Mouse (Mus musculus): ENCODE data around the gene Cldn14. TPM values are rescaled to one million over a fixed set of nuclear protein-coding genes. Genes with fewer than 3 reads are reported as not detected.

Gene Cldn14
- polyA plus RNA-seq, 1 experiment from 2014 or later, result 0.61 TPM

DNA sequence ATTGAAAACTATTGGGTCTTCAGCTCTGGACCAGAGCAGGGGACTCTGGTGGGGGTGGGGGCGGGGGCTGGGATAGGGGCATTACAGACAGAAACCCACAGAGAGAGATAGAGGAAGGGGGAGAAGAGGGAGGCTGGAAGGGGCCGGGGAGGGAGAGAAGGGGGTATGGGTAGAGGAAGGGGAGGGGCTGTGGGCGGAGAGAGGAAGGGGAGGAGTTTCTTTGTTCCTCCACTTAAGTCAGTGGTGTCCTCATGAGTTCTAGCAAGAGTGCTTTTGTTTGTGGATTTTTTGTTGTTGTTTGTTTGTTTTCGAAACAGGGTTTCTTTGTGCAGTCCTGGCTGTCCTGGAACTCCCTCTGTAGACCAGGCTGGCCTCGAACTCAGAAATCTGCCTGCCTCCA is 35.1 kb downstream of the Cldn14 start:
- Histone ChIP-seq H3K36me3 (ENCODE audit: control insufficient read depth, insufficient read depth, low read length) (no peaks in the 10 kb centered on the region), H3K4me1 (ENCODE audit: control insufficient read depth, insufficient read depth, low read length) (no peaks in the 10 kb centered on the region), H3K9me3 (ENCODE audit: control insufficient read depth, low read length) (no peaks in the 10 kb centered on the region), H3K4me3 (ENCODE audit: low read length) (peak overlapping the region; percentile 27), H3K9ac (ENCODE audit: low read depth, low read length) (0 out of 2 replicates have a peak overlapping the region, but pooled peaks have one; percentile 30), H3K27ac (ENCODE audit: low read length) (no peak overlapping the region), H3K4me2 (ENCODE audit: low read depth, low read length) (peak overlapping the region; percentile 49), H3K27me3 (replicated peaks; ENCODE audit: control insufficient read depth, insufficient read depth, low read length) (no peaks in the 10 kb centered on the region)
- WGBS, result 47% methylated on average over 5 of the region's 5 CpGs
- peak; percentile 46; the same call in 1 of the 2 replicates for ATAC-seq

DNA sequence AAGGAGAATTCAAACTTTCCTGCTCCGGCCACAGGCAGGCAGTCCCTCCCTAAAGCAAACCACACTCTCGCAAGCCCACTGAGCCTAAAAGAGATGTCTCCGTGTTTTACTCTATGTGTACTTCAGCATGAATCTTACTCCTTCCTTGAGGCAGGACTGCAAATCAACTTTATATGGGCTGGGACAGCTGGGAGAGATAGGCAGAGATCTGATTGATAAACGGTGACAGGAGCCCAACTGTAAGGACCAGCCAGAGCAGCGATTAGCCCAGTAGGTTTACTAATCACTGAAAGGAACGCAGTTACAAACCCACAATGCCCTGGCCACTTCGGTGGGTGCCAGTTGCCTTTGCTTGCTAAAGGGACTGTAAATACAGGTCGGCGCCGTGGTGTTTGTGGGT is 35.5 kb downstream of the Cldn14 start:
- no peak for ATAC-seq
- Histone ChIP-seq H3K4me3 (ENCODE audit: low read length) (peak overlapping the region; percentile 27), H3K4me1 (ENCODE audit: control insufficient read depth, insufficient read depth, low read length) (no peaks in the 10 kb centered on the region), H3K9me3 (ENCODE audit: control insufficient read depth, low read length) (no peaks in the 10 kb centered on the region), H3K36me3 (ENCODE audit: control insufficient read depth, insufficient read depth, low read length) (no peaks in the 10 kb centered on the region), H3K27ac (ENCODE audit: low read length) (no peak overlapping the region), H3K4me2 (ENCODE audit: low read depth, low read length) (peak overlapping the region; percentile 49), H3K9ac (ENCODE audit: low read depth, low read length) (0 out of 2 replicates have a peak overlapping the region, but pooled peaks have one; percentile 30), H3K27me3 (replicated peaks; ENCODE audit: control insufficient read depth, insufficient read depth, low read length) (no peaks in the 10 kb centered on the region)
- 25% methylated on average over 10 of the region's 10 CpGs for WGBS

DNA sequence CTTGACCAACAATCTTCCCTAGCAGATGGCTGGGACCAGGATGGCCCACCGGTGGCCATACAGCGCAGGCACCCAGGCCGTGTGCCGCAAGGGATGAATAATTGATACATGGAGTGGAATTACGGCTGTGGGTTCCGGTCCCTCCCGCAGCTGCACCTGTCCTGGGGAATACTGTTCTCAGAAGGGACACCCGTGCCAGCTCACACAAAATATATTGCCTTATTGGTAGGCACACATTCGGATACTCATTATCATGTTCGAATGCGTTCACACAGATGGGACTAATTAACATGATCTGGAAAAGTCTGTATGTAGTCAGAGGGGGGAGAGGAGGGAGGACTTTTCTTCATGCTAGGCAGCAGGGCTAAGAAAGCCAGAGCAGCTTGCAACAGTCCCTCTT is 37.6 kb downstream of the Cldn14 start:
- 91% methylated on average over 11 of the region's 11 CpGs for WGBS
- H3K4me1 ChIP-seq (ENCODE audit: control insufficient read depth, insufficient read depth, low read length), result no peaks in the 10 kb centered on the region
- ATAC-seq, result no peak
- no peak overlapping the region for H3K4me3 ChIP-seq (ENCODE audit: low read length)
- H3K36me3 ChIP-seq (ENCODE audit: control insufficient read depth, insufficient read depth, low read length), result no peaks in the 10 kb centered on the region
- no peaks in the 10 kb centered on the region for H3K27me3 ChIP-seq (replicated peaks; ENCODE audit: control insufficient read depth, insufficient read depth, low read length)
- H3K9me3 ChIP-seq (ENCODE audit: control insufficient read depth, low read length), result no peaks in the 10 kb centered on the region
- H3K9ac ChIP-seq (ENCODE audit: low read depth, low read length), result no peak overlapping the region
- H3K4me2 ChIP-seq (ENCODE audit: low read depth, low read length), result no peak overlapping the region
- no peak overlapping the region for H3K27ac ChIP-seq (ENCODE audit: low read length)

DNA sequence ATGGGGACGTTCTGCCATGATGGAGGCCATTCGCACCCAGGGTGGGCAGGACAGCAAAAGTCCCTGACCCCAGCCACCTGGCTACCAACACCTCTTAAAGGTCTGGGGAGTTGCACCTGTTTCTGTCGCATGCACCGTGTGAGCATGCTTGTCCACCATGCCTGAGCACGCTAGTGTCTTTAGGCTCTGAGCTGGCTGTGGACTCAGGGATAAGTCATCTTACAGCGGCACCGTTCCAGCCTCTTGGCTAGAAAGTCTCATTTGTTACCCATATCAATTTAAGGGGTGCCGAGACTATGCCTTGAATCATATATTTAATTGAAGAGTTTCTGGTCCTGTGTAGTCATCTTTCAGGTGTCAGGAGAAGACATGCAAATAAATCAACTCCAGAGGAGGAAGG is 40.7 kb downstream of the Cldn14 start:
- Histone ChIP-seq H3K4me1 (ENCODE audit: control insufficient read depth, insufficient read depth, low read length) (no peaks in the 10 kb centered on the region), H3K9me3 (ENCODE audit: control insufficient read depth, low read length) (no peaks in the 10 kb centered on the region), H3K27me3 (replicated peaks; ENCODE audit: control insufficient read depth, insufficient read depth, low read length) (no peaks in the 10 kb centered on the region), H3K36me3 (ENCODE audit: control insufficient read depth, insufficient read depth, low read length) (no peaks in the 10 kb centered on the region), H3K27ac (ENCODE audit: low read length) (no peak overlapping the region), H3K4me2 (ENCODE audit: low read depth, low read length) (no peak overlapping the region), H3K9ac (ENCODE audit: low read depth, low read length) (no peak overlapping the region), H3K4me3 (ENCODE audit: low read length) (no peak overlapping the region)
- WGBS, result 93% methylated on average over 8 of the region's 8 CpGs
- ATAC-seq, result no peak

DNA sequence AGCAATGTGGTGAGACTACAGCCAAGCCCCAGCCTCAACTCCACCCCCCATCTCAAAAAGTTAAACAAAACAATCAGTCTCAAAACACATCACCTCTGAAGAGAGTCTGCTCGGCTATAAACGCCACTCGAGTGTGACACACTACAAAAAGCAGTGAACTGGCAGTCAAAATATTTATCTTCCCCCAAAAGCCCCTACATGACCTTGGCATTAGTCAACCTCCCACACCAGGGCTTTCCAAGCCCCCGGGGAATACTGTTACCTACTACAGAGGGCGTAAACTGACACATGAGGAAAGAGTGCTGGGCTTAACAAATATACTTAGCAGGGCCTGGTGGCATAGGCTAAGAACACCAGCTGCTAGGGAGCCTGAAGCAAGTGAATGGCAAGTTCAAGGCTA is 46.4 kb downstream of the Cldn14 start:
- no peaks in the 10 kb centered on the region for H3K36me3 ChIP-seq (ENCODE audit: control insufficient read depth, insufficient read depth, low read length)
- no peak overlapping the region for H3K4me2 ChIP-seq (ENCODE audit: low read depth, low read length)
- H3K27ac ChIP-seq (ENCODE audit: low read length), result no peak overlapping the region
- no peaks in the 10 kb centered on the region for H3K9me3 ChIP-seq (ENCODE audit: control insufficient read depth, low read length)
- H3K4me3 ChIP-seq (ENCODE audit: low read length), result no peak overlapping the region
- 38% methylated on average over 5 of the region's 5 CpGs for WGBS
- H3K9ac ChIP-seq (ENCODE audit: low read depth, low read length), result no peak overlapping the region
- H3K4me1 ChIP-seq (ENCODE audit: control insufficient read depth, insufficient read depth, low read length), result no peaks in the 10 kb centered on the region
- ATAC-seq, result no peak
- H3K27me3 ChIP-seq (replicated peaks; ENCODE audit: control insufficient read depth, insufficient read depth, low read length), result no peaks in the 10 kb centered on the region

DNA sequence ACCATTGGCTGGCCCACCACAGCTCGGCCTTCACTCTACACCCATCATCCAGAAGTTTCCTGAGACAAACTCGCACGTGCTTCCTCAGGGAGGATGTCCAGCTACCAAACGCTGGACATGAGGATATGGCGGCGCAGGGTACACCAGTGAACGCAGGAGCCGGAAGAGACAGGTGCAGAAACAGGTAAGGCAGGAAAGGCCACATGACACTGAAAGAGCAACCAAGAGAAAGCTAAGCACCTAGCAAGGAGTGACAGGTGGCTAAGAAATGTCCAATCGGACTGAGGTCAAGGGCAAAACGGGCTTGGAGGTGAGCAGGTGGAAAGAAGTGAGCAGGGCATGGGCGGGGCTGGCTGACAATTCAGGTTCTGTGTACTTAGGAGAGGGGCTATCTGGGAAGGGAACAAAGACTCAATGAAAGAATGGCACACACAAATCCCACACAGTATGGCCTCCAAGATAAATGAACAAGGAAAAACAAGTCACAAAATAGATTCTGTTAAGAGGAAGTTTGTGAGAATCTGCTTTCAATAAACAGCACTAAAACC is 47.5 kb downstream of the Cldn14 start:
- H3K27ac ChIP-seq (ENCODE audit: low read length), result no peak overlapping the region
- H3K27me3 ChIP-seq (replicated peaks; ENCODE audit: control insufficient read depth, insufficient read depth, low read length), result no peaks in the 10 kb centered on the region
- no peaks in the 10 kb centered on the region for H3K4me1 ChIP-seq (ENCODE audit: control insufficient read depth, insufficient read depth, low read length)
- WGBS, result 77% methylated on average over 11 of the region's 11 CpGs
- H3K9me3 ChIP-seq (ENCODE audit: control insufficient read depth, low read length), result no peaks in the 10 kb centered on the region
- ATAC-seq, result peak; percentile 59
- H3K4me2 ChIP-seq (ENCODE audit: low read depth, low read length), result no peak overlapping the region
- no peak overlapping the region for H3K4me3 ChIP-seq (ENCODE audit: low read length)
- no peak overlapping the region for H3K9ac ChIP-seq (ENCODE audit: low read depth, low read length)
- no peaks in the 10 kb centered on the region for H3K36me3 ChIP-seq (ENCODE audit: control insufficient read depth, insufficient read depth, low read length)

DNA sequence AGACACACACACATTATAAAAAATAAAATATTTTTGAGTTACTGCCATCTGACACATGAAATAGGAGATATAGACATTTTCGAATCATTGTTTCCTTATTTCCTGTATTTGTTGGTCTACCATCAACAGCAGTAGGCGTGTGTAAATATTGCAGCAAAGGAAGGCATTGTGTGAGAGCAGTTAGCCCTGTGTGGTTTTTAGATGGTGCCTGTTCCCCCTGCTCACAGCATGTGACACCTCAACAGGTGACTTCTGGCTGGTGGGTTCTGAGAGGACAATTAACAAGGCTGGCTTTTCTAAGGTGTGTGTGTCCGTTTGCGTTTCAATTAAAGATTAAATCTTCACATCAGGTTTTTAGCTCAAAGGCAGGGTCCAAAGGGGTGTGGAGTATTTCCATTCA is 48.1 kb downstream of the Cldn14 start:
- Histone ChIP-seq H3K9ac (ENCODE audit: low read depth, low read length) (no peak overlapping the region), H3K4me1 (ENCODE audit: control insufficient read depth, insufficient read depth, low read length) (no peaks in the 10 kb centered on the region), H3K27ac (ENCODE audit: low read length) (no peak overlapping the region), H3K4me2 (ENCODE audit: low read depth, low read length) (no peak overlapping the region), H3K4me3 (ENCODE audit: low read length) (no peak overlapping the region), H3K27me3 (replicated peaks; ENCODE audit: control insufficient read depth, insufficient read depth, low read length) (no peaks in the 10 kb centered on the region), H3K36me3 (ENCODE audit: control insufficient read depth, insufficient read depth, low read length) (no peaks in the 10 kb centered on the region), H3K9me3 (ENCODE audit: control insufficient read depth, low read length) (no peaks in the 10 kb centered on the region)
- ATAC-seq, result no peak
- 77% methylated on average over 4 of the region's 4 CpGs for WGBS

DNA sequence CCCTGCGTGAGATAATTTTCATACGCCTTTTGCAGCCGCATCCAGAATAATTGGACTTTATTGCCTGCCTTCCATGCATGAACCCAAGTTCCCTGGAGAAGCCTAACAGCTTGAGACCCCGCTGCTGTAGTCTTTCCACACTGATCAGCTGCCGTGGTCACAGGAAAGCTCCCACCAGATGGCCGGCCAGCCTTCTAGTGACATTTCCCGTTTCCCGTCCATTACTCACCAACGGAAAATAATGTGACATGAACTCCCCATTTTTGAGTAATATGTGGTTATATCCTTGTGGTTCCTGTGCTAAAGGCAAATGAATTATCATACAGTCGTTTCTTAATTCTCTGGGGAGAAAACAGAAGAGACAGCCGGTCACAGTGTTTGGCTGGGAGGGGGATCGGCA is 51.2 kb downstream of the Cldn14 start:
- 62% methylated on average over 12 of the region's 12 CpGs for WGBS

DNA sequence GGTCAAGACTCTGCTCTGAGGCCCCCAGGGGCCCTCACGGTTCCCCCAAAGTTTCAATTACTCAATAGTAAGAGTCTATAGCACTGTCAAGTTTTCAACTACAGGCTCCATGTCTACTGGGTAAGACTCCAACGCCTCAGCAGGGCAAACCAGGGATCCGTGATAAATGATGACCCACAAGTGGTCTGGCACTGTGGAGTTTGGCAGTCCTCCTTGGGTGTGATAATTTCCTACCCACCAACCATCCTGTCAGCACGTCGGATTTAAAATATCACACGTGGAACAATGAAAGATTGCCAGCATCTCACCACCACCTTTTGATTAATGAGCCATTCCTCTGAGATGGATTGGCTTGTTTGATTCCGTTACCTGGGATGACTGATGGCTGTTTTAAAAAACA is 51.7 kb downstream of the Cldn14 start:
- Histone ChIP-seq H3K4me3 (ENCODE audit: low read length) (no peak overlapping the region), H3K36me3 (ENCODE audit: control insufficient read depth, insufficient read depth, low read length) (no peaks in the 10 kb centered on the region), H3K9ac (ENCODE audit: low read depth, low read length) (no peak overlapping the region), H3K27me3 (replicated peaks; ENCODE audit: control insufficient read depth, insufficient read depth, low read length) (no peaks in the 10 kb centered on the region), H3K27ac (ENCODE audit: low read length) (no peak overlapping the region), H3K4me1 (ENCODE audit: control insufficient read depth, insufficient read depth, low read length) (no peaks in the 10 kb centered on the region), H3K4me2 (ENCODE audit: low read depth, low read length) (no peak overlapping the region), H3K9me3 (ENCODE audit: control insufficient read depth, low read length) (no peaks in the 10 kb centered on the region)
- ATAC-seq, result no peak
- 75% methylated on average over 7 of the region's 7 CpGs for WGBS

More for the DNA sequence above, 51.2 kb downstream of the Cldn14 start:
- H3K36me3 ChIP-seq (ENCODE audit: control insufficient read depth, insufficient read depth, low read length), result no peaks in the 10 kb centered on the region
- H3K4me2 ChIP-seq (ENCODE audit: low read depth, low read length), result no peak overlapping the region
- no peak overlapping the region for H3K4me3 ChIP-seq (ENCODE audit: low read length)
- H3K9ac ChIP-seq (ENCODE audit: low read depth, low read length), result no peak overlapping the region
- no peaks in the 10 kb centered on the region for H3K4me1 ChIP-seq (ENCODE audit: control insufficient read depth, insufficient read depth, low read length)
- H3K27me3 ChIP-seq (replicated peaks; ENCODE audit: control insufficient read depth, insufficient read depth, low read length), result no peaks in the 10 kb centered on the region
- no peaks in the 10 kb centered on the region for H3K9me3 ChIP-seq (ENCODE audit: control insufficient read depth, low read length)
- H3K27ac ChIP-seq (ENCODE audit: low read length), result no peak overlapping the region
- ATAC-seq, result no peak

DNA sequence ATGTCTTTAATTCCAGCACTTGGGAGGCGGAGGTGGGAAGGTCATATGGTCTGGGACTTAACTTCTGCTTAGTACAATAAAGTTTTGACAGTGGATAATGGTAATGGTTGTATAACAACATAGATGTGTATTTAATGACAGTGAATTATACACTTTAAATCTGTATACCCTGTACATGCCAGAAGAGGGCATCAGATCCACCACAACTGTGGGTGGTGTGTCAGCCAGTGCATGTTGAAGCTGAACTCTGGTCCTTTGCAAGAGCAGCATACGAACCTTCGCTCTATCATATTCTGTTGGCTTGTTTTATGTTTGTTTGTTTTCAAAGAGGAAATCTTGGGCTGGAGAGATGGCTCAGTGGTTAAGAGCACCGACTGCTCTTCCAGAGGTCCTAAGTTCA is 61.2 kb downstream of the Cldn14 start:
- Histone ChIP-seq H3K4me3 (ENCODE audit: low read length) (no peak overlapping the region), H3K36me3 (ENCODE audit: control insufficient read depth, insufficient read depth, low read length) (no peaks in the 10 kb centered on the region), H3K9ac (ENCODE audit: low read depth, low read length) (no peak overlapping the region), H3K4me2 (ENCODE audit: low read depth, low read length) (no peak overlapping the region), H3K27me3 (replicated peaks; ENCODE audit: control insufficient read depth, insufficient read depth, low read length) (no peaks in the 10 kb centered on the region), H3K27ac (ENCODE audit: low read length) (no peak overlapping the region), H3K9me3 (ENCODE audit: control insufficient read depth, low read length) (no peaks in the 10 kb centered on the region), H3K4me1 (ENCODE audit: control insufficient read depth, insufficient read depth, low read length) (no peaks in the 10 kb centered on the region)
- no peak for ATAC-seq
- WGBS, result 92% methylated on average over 4 of the region's 4 CpGs

Measured in intestine, embryonic 16.5 days (tissue).